Mouse (Mus musculus): ENCODE measurements around the gene Cacna1a. TPM values are rescaled to one million over a fixed set of nuclear protein-coding genes. Genes with fewer than 3 reads are reported as not detected.

Cacna1a gene
- total RNA-seq (2021), result 1 to 10 TPM; 3.2 to 3.3 TPM
- long read RNA-seq, experiment 1, result 0 reads
- long read RNA-seq, experiment 2, partial matches to known transcripts, result 1 of 1 reads
- long read RNA-seq, experiment 2, other reads (novel, unspliced or antisense), result 0 of 1 reads

DNA sequence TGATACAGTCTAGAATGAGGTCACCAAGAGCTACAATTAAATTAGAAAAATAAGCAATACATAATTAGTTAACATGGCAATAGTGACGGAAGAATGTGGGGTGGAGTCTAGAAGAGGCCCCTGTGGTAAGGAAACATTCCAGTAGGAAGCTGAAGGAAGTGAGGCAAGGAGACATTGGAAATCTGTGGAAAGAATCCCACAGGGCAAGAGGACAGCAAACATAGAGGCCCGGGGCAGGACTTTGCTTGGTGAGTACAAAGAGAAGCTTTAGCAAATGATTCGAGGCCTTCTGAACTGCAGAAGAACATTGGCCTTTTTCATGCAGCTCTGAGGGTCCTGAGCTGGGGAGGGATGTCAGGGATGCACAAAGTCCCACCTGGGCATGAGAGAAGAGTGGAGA, at the start of gene Cacna1a:
TSS of gene Cacna1a (plus strand) at position 166 of the 400 bp plus-strand sequence.
- no peak for DNase-seq (ENCODE audit: low spot score)

DNA sequence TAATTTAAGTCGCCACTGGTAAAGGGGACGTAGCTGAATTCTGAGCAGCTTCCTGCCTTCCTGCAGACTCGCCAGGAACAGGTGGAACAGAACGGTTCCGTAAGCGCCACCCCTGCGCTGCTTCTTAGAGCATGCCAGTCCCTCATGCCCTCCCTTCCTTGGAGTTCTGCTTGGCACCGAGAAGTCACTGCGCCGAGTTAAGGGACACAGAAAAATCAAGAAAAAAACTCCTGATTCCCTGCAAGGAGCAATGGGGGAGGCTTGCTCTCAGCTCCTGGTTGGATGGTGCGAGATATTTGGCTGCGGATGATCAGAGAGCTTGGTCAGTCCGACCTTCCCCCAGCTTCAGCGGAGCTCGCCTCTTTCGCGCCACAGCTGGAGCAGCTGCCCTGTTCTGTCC, 49.7 kb upstream of the Cacna1a start:
- DNase-seq (ENCODE audit: low spot score), result no peak

DNA sequence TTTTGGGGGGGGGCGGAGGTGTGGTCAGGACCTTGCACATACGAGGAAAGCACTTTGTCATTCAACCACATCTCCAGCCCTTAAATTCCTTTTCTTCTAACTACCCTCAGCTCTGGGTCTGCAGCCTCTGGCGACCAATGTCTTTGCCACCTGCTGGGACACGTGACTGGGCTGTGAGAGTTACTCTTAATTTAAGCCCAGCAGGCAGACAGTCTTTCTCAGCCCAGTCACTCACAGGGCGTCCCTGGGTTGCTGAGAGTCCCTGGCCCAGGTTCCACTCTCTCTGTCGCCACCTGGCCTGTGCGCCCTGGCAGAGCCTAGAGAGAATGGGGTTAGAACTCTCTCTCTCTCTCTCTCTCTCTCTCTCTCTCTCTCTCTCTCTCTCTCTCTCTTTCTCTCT, 48.9 kb upstream of the Cacna1a start:
- no peak for DNase-seq (ENCODE audit: low spot score)

DNA sequence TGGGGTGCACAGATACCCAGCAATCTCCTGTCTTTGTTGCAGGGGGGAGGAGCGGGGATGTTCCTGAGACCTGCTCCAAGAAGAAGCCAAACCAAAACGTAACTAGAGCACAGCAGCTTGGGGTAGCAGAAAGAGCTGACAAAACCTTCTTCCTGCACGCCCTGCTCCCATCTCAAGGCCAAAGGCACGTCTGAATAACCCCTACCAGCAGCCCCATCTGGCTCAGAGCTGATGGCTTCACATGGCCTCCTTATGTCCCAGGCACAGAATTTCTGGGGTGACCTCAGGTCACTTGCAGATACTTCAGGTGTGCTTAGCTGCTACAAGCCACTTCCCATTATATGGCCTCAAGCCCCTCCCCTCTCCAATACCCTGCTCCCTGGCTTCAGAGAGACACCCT, 48.4 kb upstream of the Cacna1a start:
- DNase-seq (ENCODE audit: low spot score), result no peak

DNA sequence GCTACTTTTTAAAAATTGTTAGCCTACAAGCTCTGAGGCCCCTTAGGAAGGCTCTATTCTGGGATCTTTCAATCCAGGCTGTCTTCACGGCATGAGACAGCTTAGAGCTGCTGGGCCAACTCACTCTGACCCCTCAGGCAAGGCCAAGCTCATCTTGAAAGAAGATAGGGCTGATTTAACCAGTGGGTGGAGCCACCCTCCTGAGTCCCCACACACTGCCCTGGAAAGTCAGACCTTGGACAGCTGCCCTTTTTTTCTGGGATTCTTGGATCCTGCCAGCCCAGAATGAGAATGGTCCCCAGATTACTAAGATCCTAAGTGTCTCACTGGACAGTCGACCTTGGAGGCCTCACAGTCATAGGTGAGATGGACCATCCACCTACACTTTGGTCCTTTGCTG, 47.6 kb upstream of the Cacna1a start:
- DNase-seq (ENCODE audit: low spot score), result no peak

DNA sequence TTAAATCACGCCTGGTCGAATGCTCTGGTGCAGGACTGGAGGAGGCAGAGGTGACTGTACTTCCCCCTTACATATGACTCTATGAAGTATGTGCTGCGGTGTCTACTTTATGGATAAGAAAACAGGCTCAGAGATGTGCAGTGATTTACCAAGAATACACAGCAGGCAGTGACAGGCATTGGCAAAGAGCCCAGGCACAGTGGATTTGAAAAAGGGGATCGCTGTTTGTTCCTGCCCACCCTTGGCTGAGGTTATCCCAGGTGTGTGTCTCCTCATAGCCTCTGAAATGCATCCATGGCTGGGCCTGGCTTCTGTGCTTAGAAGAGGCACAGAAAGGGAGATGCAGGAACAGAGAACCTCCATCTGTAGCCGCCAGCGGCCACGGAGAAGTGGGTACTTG, 42.7 kb upstream of the Cacna1a start:
- no peak for DNase-seq (ENCODE audit: low spot score)

DNA sequence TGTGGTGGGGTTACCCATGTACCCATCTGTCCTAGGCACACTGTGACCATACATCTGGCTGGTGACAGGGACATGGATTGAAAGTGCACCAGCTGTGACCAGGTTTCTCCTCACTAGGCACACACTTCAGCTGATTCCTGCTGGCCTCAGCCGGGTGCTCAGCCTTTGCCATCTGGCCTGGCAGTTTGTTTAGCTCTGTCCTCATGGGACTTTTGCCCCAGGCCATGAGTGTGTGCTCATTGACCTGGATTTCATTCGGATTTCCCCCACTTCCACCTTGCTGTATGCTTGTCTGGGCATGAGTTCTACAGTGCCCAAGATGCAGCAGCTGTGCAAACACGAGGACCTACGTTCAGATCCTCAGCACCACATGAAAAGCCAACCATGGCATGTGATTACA, 41.8 kb upstream of the Cacna1a start:
- DNase-seq (ENCODE audit: low spot score), result no peak

DNA sequence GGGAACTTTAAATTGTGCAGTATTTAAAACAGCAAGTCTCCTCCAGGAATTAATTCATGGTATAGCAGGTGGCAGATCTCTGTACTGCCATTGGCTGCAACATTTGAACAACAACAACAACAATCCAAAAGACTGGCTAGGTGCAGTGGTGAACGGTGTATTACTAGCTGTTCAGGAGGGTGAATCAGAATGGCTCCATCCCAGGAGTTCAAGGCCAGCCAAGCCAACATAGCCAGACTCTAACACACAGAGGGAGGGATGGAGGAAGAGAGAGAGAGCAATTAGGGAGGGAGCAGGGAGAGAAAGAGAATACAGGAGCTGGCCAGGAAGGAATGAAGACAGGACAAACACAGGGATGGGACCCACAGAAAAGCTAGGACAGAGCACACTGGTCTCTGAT, 38.7 kb upstream of the Cacna1a start:
- DNase-seq (ENCODE audit: low spot score), result no peak

DNA sequence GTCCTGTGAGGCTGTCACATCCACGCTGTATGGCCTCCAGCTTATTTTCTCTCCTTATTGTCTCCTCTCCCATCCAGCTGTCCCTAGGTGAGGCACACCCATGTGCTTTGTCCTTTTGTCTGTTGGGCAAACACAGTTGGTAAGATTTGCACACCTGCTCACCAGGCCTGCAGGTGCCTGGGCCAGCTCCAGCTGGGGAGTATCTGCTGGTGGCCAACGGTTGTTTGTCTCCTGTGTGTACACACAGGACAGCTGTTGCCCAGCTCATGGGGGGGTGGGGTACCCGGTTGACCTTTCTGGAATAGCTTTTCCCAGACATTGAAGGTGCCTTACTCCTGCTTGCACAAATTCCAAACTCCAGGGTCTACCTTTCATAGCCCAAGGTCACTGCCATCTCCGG, 37.3 kb upstream of the Cacna1a start:
- no peak for DNase-seq (ENCODE audit: low spot score)

DNA sequence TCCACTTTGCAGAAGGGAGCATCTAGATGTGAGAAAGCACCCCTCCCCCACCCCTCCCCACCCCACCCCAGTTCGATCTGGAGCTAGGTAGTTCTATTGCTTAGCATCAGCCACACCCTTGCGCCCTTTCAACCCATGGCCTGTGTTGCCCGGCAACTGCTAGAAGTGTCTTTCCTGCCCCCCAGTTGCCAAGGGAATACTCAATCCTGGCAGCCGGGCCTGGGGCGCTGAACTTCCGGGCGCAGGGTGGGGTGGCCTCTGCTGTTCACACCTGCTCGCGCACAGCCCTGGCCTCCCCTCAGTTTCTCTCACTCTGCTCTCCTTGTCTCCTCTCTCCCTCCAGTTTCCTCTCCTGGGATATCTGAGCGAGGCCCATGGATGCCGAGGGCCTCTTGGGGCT, 31.8 kb upstream of the Cacna1a start:
- DNase-seq (ENCODE audit: low spot score), result no peak

DNA sequence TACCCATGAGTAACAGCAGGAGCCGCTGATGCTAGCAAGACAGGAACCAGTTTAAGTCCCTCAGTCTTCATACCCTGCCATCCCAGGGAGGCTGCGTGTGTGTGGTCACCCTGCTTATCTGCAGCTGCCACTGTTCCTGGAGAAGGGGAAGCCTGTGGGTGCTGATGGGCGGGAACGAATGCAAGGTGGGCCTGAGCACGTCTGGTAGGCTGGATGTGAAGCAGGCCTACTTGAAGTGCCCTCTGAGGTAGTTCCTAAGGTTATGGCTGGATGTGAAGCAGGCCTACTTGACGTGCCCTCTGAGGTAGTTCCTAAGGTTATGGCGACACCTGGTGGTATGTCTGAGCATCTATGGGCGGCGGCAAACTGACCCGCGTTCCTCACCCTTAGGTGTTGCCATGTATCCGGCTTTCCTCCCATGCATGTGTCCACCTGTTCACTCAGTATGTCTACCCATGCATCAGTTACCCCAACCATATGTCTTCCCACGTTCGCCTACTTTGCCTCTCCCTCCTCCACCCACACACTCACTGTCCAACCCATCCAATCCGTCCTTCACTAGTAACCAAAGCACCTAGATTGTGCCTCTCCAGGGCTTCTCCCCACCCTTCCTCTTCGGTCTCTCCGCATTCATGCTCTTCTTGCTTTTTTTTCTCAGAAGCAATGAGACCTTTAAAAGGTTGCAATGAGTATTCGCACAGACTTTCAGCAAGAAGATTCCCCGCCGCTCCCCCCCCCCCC, 30.4 kb upstream of the Cacna1a start:
- DNase-seq (ENCODE audit: low spot score), result peak; percentile 86

DNA sequence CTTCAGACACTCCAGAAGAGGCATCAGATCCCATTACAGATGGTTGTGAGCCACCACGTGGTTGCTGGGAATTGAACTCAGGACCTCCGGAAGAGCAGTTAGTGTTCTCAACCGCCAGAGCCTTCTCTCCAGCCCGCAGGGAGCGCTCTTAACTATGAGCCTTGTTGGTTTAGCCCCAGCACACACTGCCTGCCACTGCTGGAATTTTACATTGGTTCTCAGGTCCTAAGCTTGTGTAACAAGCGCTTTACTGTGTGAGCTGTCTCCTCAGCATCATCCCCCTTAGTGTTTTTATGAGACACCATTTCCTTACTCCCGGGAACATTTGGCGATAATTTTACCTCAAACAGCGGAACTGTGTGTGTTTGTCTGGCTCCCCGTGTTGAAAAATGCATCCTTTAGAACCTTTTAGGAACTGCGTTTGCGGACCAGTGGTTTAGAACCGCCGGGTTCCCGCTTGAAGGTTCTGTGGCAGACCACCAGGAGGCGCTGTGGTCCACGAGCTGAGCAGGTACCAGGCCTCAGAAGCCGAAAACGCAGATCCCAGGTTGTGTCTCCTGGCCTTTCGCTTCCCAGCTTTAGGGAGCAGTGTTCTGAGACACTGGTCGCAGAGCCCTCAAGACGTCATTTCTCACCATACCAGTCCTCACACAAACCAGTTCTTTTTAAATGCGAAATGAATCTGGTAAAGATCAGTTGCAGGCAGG, 24.7 kb upstream of the Cacna1a start:
- DNase-seq (ENCODE audit: low spot score), result peak; percentile 53

DNA sequence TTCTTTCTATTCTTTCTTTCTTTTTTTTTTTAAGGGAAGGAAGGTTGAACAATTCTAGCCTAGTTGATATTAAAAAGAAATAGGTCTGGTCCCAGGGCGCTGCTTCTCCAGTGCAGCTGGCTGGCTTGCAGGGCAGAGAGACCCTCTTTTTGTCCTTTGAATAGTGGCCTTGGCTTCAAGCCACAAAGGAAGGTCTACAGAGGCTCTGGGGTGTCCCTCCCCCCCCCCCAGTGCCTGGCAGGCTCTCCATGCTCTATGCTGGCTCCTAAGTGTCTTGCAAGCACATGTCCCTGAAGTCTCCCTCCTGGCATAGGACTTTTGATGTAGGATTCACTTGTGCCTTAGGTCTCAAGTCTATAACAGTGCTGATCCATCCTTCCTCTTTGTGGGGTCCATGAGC, 23.0 kb upstream of the Cacna1a start:
- no peak for DNase-seq (ENCODE audit: low spot score)

DNA sequence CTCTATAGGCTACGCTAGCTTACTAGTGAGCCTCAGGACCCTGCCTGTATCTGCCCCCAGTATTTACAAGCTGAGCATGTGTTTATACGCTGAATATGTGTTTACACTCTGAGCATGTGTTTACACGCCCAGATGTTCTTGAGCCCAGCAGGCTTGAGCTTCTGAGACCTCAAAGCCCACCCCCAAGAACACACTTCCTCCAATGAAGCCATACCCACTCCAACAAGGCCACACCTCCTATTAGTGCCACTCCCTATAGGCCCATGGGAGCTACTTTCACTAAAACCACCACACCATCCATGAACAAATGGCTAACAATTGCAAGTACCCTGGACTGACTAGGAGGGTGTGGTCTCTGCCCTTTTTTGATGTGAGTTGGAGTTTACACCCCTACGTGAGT, 17.3 kb upstream of the Cacna1a start:
- no peak for DNase-seq (ENCODE audit: low spot score)

DNA sequence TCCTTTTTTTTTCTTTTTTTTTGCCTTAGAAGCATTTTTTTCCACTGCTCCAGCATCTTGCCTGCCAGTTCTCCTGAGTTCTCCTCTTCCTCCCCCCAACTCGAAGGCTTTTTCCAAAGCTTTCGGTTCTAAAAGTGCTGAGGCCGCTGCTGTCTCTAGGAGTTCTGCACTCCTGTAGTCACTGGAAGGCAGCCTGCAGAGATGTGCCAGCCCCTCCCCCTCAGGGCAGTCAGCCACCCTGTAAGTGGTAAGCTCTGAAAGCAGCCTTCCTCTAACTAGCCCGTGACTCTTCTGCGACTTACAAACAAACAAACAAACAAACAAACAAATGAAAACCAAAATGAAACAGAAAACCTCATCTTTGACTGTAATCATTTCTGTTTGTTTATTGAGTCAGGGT, 13.2 kb upstream of the Cacna1a start:
- DNase-seq (ENCODE audit: low spot score), result no peak

DNA sequence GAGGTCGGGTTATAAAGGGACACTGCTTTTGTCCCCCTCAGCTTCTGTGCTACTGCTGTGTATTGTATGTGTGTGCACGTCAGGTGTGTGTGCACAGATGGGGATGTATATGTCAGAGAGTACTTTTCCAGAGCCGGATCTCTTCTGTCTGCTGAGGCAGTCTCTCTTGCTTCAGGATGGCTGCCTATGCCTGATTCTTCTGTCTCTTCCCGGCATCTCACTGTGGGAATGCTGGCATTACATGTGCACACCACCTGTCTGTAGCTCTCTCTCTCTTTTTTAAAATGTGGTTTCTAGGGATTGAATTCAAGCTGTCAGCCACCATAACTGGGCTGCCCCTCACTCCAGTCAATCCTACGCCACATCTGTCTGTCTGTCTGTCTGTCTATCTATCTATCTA, 12.4 kb upstream of the Cacna1a start:
- DNase-seq (ENCODE audit: low spot score), result no peak

DNA sequence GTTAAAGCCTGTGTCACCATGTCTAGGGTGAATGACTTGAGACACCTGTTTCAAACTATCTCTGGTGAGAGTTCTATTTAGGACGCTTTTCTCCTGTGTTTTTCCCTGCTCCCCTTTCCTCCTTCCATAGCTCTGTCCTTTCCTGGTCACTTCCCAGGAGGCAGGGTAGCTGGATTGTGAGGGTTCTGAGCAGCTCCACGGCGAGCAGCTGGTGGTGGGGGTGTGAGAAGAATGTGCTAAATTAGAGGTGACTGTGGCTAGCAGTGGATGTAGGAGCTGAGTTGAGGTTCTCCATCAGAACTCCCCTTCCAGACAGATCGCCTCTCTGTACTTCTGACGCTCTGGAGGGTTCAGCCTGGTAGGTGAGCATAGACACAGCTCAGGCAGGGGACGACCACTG, 11.7 kb upstream of the Cacna1a start:
- DNase-seq (ENCODE audit: low spot score), result no peak

DNA sequence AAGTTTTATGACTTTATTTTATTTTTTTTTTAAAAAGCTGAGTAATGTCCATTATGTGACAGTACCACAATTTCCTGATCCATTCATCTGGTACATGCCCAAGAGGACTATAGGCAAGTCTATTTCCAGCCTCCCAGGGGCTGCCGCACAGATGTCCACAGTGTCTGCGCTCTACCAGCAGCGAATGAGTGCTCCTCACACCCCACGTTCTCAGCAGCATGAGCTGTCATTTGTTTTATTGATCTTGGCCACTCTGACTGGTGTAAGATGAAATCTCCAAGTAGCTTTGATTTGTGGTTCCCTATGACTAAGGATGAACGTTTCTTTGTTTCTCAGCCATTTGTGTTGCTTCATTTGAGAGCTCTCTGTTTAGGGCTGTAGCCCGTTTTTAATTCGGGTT, 6.6 kb upstream of the Cacna1a start:
- DNase-seq (ENCODE audit: low spot score), result no peak

DNA sequence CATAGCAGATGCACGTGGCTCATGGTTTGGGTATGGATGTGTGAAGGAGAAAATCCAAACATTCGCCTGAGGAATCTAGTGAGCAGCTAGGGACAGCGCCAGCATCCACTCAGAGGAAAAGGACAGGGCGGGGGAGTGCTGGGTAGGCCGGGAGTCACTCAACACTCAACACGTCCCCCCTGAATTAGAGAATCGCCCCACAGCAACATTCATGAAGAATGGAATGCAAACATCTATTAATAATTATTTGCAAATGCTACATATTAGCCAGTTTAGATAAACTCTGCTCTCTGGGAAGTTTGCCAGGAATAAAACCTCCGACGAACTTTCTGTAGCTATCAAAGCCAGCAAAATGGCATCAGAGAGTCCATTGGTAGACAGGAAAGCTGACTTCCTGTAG, 533 bp downstream of the Cacna1a start:
- DNase-seq (ENCODE audit: low spot score), result no peak

DNA sequence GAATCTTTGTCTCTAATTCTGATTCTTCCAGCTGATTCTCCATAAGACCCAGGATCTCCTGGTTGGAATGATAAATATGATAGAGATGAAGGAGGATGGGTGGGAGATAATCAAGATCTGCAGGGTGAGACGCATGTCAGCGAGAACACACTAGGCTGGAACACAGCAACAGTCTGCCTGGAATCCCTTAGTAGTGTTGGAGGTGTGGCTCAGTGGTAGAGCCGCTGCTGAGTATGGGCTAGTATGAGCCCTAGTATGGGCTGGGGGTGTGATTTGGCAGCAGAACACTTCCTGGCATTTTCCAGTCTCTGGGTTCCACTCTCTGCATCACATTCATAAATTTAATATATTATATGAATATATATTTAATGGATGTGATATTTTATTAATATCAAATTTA, 933 bp downstream of the Cacna1a start:
- DNase-seq (ENCODE audit: low spot score), result no peak

DNA sequence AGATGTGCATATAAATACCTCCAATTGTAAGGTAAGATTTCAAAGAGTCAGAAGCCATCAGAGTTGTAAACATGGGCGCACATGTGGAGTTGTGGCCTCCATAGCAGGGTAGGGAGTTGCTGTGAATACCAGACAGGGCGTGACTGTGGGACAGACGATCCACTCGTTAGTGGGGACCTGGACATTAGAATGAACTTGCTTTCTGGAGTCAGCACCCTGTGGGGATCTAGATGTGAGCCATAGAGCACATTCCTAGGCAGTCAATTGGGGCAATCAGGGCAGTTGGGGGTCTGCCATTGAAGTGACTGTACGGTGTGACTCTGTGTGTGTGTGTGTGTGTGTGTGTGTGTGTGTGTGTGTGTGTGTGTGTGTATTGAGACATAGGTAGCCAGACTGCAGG, 3.4 kb downstream of the Cacna1a start:
- DNase-seq (ENCODE audit: low spot score), result no peak

DNA sequence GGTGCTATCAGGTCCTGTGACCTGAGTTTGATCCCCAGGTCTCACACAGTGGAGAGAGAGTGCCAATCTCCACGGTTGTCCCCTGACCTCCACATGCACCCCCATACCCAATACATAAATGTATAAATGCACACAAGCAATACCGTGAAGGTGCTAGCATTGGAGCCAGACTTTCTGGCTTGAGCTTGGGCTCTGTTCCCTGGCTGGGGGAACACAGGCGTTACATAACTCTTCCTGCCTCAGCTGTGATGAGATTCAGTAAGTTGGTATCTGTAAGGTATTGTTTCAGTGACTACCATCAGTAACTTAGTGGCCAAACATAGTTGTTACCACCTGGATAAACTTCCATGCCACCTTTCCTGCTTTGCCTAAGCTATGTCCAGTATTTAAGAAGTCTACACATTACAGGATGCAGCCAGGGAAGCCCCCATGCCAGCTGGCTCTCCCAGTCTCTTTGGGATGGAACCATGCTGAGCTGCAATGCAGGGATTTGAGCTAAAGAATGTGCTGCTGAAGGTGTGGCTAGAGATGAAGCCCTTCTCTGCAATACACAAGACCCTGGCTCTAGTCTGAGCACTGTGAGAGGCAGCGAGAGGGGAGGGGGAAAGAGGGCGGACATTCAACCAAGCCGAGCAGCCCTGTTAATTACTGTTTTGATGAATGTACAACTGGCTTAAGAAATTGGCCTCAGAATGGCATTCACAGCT, 7.7 kb downstream of the Cacna1a start:
- no peak for DNase-seq (ENCODE audit: low spot score)

Data from gastrocnemius, adult 18-20 months (tissue).